Mouse (Mus musculus) liver, embryonic 14.5 days (tissue): Measurements from ENCODE around the gene Ralgapa1.

Experiments used
- CTCF ChIP-seq: IDR thresholded peaks from 2 replicates; pipeline ENCODE4 v1.5.1; 2016; ENCODE audit warnings: antibody characterized with exemption, low read depth, control low read depth
- EP300 ChIP-seq: IDR thresholded peaks from 2 replicates; pipeline ENCODE4 v1.6.1; 2016; ENCODE audit warnings: antibody characterized with exemption, low read depth

DNA sequence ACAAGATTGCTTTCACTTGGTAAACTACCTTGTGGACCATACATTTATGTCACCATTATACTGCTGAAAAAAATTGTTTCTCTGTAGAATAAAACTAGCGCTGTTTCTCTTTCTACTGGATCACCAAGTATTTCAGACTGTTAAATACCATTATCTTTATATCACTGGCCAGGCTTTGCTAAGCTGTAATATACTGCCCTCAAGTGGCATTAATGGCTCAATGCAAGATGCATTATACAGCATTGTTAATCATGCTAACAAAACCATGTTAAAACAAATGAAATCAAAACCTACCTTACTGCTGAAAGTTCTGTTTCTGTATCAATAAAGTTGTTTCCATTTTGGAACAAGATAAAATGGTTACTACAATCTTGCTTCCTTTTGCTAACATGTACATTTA is 100.6 kb downstream of the Ralgapa1 start:
- peak; percentile 58; the same call in 1 of the 2 replicates for TF ChIP-seq CTCF
- TF ChIP-seq EP300 = no peak
